Mouse (Mus musculus) megakaryocyte progenitor cell, adult 5-6 weeks (primary cell): ENCODE data around the gene Dnajc2. TPM values are rescaled to one million over a fixed set of nuclear protein-coding genes. Genes with fewer than 3 reads are reported as not detected.
A peak's percentile ranks its signal among the peaks of the same experiment; 100 is the strongest.
"Not testable (repeated sequence)": the region's sequence is repeated elsewhere in the genome, so short reads cannot be mapped to it uniquely, and the experiment has no call there.

Source experiments
- ATAC-seq: replicated peaks from 2 replicates; pipeline ENCODE4 v1.8.0; 2016; ENCODE audit warnings: mild to moderate bottlenecking, moderate TSS enrichment, inconsistent platforms; ENCODE audit not compliant: poor library complexity
- total RNA-seq, 2 experiments: library from RNA; stranded (forward) in 1 of 2; stranded (reverse) in 1 of 2; fragments of 157-497, 149-512 nt in 1 of 2; fragments of 200-1000 nt in 1 of 2; gene quantifications; 2 replicates each; pipeline versions ENCODE4 v1.2.3 to v1.2.4; 2015 to 2017

The Dnajc2 gene
- total RNA-seq, 2 experiments from 2014 or later, result 148 to 185 TPM

DNA sequence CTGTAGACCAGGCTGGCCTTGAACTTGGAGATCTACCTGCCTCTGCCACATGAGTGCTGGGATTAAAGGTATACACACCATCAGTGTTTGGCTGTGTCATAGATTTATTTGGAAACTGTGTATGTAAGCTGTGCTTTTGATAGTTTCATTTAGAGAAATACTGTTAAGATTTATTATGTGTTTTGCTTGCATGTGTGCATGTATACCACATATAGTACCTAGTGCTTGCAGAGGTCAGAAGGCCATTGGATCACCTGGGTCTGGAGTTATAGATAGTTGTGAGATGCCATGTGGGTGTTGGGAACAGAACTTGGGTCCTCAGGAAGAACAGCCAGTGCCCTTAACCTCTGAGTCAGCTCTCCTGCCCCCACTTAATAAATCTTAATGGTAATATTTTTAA is 40.4 kb downstream of the Dnajc2 start:
- ATAC-seq, result no peak

DNA sequence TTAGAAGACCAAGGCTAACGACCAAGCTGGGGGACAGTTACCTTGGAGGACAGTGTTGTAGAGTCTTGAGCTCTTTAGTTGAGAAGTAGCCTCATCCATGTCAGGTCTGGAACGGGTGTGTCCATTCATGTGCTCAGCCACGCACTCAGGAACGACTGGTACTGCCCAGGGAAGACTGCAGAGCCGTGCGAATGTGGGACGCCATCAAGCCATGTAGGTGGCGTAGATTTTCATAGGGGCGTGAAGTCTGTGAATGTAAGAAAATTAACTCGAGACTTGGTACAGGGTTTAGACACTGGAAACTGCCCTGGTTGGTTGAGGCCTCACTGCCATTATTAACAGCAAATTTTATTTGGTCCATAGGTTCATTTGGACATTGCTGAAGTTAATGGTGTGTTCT is 41.4 kb downstream of the Dnajc2 start:
- ATAC-seq, result no peak

DNA sequence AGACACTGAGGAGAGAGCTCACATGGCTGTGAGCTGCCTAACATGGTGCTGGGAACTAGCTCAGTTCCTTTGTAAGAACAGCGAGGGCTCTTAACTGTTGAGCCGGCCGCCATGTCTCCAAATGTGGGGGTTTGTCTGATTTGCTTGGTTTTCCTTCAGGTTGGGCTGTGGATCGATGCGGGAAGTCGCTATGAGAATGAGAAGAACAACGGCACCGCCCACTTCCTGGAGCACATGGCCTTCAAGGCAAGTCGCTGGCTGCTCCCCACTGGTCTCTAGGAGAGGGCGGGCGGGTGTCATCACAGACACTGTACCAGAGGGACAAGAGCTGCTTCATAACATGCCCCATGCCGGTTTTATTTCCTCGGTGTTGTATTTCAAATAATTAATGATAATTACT is 45.2 kb downstream of the Dnajc2 start:
- no peak for ATAC-seq

DNA sequence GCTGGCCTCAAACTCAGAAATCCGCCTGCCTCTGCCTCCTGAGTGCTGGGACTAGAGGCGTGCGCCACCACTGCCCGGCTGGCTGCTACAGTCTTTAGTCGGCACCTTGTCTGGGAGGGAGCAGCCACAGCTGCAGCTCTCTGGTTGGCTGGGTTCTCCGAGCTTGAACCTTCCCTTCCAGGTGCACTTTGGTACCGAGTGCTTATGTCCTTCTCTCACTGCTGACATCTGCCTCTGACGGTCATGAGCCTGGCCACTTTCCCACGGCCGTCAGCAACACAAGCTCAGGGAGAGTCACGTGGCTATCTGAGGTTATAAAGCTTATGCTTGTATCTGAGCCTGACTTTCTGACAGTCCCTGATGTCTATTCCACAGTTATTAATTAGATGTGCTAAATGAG is 45.9 kb downstream of the Dnajc2 start:
- no peak for ATAC-seq

DNA sequence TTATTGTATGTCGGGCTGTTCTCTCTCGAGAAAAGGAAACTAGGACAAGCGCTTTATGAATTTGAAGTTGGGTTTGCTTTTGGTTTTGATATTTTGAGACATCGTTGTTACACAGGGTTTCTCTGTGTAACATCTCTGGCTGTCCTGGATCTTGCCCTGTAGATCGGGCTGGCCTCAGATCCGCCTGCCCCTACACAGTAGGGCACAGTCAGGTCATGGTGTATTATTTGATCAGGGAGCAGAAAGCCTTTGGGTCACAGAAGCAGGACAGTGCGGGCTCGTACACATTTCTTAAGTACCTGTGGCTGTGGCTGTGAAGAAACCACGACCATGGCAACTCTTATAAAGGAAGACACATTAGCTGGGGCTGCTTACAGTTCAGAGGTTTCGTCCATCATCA is 47.4 kb downstream of the Dnajc2 start:
- ATAC-seq, result 0 out of 2 replicates have a peak, but pooled peaks have one; percentile 0

DNA sequence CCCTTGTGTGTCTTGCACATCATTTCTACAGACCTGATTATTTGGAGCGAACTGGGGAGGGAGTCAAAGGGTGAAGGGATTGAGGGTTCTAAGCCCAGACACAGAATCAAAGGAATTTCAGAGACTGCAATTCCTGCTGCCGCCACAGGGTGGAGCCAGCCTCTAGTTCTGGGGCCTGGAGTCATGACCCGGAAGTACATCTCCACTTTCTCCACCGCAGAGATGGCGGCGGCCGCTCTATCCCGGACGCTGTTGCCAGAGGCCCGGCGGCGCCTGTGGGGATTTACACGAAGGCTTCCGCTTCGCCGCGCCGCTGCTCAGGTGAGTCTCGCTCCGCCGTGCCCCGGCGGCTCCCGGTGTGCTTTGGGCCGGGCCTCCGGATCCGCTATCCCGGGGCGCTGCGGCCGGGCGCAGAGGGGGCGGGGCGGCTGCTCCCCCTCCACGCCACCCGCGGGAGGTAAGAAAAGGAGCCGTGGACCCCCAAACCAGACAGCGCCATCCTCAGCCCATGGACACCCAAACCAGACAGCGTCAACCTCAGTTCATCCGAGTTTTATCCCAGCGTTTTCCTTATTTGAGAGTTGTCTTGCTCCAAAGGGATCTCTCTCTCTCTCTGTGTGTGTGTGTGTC is 48.0 kb downstream of the Dnajc2 start, which contains the start of gene Pmpcb:
TSS of gene Pmpcb (plus strand) at position 186 of the 630 bp plus-strand sequence.
- peak; percentile 92 for ATAC-seq

DNA sequence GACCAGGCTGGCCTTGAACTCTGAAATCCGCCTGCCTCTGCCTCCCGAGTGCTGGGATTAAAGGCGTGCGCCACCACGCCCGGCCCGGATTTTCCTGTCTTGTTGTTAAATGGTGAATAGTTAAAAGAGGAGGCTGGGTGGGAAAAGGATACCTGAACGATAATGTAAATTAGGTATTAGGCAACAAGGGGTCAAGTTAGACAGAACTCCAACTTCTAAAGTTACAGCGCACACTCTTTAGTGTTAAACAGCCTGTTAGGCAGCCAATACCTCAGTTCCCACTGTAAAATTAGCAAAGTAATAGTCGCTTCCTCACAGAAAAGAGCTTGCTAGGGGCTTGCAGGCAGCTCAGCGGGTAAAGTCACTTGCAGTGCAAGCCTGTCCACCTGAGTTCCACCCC is 49.0 kb downstream of the Dnajc2 start:
- ATAC-seq, result no peak

DNA sequence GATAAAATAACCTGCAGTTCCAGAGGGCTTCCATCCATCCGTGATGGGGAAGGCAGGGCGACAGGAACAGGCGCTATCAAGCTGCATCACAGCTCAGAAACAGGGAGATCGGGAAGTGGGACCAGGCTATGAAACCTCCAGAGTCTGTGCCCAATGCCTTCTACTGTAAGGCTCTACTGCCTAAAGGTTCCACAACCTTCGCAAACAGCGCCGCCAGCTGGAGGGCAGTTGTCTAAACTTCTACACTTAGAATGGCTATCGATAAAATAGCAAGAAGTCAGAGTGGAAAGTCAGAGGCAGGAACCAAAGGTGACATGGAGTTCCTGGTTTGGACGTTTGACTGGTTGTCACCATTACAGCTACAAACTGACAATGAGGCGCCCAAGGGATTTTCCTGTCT is 49.5 kb downstream of the Dnajc2 start:
- ATAC-seq, result peak; percentile 78

DNA sequence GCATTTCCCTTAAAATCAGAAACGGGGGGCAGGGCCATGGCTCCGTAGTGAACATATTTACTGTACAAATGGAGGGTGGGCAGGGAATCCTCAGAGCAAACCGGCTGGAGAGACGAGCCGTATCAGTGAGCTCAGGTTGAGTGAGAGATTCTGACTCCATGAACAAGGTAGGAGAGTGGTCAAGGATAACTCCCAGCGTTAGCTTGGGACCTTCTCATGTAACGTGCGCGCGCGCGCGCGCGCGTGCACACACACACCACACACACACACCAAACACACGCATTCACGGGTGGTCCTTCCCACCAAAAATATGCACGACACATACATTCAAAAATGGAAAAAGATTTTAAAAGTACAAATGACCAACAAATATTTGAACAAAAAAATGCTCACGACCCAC is 50.0 kb downstream of the Dnajc2 start:
- no peak for ATAC-seq

DNA sequence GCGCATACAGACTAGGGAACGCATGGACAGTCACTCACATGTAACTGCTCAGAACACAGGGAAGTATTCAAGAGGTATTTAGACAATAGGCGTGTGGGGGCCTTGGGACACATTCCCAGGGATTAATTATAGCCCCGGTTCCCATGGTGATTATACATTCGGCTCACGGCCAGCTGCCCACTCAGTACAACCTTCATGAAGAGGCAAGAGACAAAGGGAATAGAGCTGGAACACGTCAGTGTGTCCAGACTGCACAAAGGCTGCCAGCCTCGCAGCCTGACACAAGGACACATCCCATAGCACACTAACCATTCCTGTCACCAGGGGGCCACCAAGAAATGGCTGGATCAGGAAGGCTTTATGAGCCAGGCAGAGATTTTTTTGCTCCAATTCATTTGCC is 52.1 kb downstream of the Dnajc2 start:
- ATAC-seq, result no peak

DNA sequence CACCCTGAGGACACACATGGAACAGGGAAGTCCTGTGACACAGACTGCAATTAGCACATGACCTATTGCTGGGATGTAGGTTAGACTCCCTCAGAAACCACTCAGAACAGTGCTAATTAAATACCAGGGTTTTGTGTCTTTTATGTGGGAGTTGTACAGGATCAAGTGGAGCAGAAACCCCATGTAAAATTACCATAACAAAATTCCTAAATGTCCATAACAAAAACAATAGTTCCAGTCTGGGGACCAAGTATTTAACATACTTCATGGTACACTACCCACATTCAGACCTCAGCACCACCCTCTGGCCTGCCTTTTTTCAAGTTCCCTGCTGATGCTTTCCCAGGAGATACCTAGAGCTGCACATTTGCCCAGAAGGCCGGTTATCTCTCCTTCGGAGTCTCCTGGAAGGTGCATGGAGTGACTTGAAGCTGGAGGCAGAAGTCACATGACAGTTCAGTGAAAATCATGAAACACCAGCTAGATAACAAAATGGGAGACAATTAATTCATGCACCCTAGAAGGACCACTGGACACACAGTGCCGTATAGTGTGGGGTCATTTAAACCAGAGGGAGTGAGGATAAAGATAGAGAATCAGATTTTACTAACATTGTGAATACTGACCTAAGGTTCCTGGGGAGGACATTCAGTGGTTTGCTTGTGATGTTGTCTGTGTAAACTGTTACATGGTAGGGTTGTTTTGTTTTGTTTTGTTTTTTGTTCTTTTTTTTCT is 52.7 kb downstream of the Dnajc2 start:
- no peak for ATAC-seq

DNA sequence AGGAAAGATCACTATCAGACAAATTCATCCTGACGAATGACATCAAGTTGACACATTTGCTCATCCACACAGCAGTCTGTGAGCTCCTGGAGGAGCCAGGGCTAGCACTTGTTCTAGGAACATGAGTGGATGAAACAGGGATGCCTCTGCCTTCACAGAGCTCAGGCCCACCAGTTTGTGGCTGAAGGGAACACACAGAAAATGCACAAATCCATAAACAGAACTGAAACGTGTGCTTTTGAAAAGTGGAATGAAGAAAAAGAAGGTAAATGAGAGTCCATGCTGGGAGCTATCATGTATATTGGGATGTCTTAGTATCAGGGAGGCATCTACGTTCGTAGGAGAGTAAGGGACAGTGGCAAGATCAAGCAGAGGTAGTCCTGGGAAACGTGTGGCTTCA is 55.9 kb downstream of the Dnajc2 start:
- no peak for ATAC-seq

DNA sequence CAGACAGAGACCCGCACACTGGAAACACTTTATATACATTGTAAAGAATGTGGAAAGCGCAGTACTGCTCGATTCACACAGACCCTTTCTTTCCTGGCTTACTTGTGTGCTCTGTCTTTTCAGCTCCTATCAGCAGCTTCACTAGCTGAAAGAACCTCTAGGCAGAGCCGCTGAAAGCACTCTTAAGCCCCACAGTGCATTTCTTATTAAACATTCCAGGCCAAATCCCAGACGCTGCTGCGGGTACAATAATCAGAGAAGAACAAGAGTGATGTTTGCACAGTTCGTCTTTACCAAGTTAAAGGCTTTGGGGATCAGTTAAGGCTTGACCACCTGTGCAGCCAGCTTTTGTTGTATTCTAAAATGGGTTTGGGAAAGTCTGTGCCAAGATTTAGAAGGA is 60.2 kb downstream of the Dnajc2 start:
- ATAC-seq, result no peak

DNA sequence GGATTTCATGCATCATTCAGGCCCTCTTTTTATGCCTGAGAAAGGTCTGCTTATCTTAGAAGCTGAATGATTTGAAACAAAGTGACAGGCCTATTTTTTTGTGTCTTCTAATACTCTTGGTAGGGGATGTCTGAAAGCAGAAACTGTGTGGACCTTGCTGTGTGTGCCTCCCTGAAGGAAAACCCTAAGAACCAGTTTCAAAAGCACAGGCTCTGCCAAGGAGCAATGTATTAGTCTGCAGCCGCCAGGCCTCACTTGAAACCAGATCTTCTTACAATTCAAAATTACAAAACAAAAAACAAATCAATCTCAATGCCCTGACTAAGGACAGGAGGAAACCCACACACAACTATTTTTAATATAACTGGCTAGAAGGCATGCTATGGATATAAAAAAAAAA is 60.6 kb downstream of the Dnajc2 start:
- no peak for ATAC-seq

DNA sequence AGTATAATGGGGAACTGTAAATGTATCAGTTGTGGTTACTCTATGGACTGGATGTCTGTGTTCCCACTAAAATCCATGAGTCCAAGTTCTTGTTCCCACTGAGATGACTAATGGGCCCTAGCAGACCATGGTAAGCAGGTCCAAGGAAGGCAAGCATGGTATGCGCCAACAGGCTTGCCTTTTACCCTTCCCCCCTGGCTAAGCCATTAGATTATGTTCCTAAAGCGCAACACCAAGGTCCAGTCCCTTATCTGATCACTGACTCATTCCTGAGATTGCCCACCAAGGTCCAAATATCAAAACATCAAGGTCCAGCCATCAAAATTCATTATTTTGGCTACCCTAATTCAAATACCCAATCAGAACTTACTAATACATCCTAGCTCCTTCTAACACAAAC is 65.8 kb downstream of the Dnajc2 start:
- ATAC-seq, result no peak

DNA sequence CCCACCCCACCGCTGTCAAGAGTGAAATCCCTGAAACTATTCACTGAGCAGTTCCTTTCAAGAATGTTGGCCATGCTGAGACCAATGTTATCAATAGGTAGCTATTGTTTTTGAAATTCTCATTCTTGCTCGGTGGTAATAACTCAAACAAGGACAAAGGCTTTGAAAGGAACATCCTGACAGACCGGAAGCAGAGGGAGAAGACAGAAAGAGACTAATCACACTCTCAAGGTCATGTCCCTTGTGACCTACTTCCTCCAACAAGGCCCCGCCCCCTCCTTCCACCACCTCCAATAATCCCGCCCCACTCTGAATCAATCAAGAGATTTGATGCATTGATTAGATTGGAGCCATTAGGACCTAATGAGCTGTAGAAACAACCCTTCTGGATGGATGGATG is 66.5 kb downstream of the Dnajc2 start:
- ATAC-seq, result no peak

DNA sequence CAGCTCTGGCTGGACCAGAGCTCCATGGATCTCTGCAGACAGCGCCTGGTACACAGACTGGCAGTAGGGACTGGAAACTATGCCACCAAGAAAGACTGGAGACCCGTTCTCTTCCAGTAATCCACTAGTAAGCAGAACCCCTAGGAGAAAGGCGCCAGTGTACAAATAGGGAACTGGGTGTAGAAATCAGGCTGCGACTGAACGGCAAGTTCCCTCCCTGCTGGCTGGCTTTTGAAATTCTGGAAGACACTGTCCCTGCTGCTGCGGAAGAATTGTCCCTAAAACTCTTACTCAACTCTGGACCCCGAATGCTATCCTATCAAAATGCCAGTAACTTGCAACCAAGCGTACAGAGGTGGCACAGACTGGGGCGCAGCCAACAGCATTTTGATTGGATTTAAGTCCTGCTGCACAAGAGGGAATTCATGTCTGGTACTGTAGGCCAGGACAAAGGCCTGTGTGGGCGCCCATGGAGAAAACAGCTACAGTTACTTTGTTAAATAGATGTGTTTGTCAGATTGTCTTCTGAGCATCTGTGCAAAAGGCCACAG is 67.8 kb downstream of the Dnajc2 start:
- ATAC-seq, result peak; percentile 76

DNA sequence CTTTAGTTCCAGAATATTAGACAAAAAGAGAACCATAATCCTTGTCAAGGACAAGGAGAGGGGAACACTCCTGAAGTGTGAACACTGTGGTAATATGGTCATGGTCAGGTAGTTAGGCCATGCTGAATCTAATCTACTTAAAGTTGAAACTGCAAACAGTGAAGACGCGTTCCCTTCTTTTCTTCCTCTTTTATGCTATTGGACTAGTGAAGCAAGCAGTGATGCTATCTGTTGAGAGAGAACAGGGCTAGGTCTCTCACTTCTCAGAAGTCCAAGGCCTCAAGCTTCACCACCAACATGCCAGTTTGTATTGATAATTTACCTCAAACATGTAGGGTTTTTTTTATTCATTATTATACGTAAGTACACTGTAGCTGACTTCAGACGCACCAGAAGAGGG is 70.6 kb downstream of the Dnajc2 start:
- ATAC-seq, result peak; percentile 38

DNA sequence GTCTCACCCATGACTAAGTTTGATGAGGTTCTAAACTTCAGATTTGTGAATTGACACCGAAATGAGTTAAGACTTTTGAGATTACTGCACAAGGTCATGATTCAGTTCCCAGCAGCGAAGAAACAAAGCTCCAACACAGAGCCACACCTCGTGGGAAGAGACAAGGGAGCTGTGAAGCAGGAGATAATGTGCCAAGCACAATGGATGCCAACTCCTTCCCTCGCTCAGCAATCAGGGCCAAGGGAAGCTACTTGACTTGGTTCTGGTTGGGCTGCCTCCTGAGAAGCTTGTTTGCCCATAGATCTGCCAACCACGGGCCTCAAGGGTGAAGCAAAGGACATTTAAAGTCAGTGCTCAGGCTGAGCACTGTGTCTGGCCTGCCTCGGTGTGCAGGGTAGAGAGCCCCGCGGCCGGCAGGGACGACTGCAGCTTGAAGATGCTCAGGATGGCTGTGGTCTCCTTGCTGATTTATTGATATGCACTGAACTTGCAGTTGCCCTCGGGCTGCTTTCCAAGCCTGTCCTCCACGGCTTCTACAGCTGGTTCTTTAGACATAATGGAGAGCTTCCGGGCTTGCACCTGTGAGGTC is 72.8 kb downstream of the Dnajc2 start:
- no peak for ATAC-seq

DNA sequence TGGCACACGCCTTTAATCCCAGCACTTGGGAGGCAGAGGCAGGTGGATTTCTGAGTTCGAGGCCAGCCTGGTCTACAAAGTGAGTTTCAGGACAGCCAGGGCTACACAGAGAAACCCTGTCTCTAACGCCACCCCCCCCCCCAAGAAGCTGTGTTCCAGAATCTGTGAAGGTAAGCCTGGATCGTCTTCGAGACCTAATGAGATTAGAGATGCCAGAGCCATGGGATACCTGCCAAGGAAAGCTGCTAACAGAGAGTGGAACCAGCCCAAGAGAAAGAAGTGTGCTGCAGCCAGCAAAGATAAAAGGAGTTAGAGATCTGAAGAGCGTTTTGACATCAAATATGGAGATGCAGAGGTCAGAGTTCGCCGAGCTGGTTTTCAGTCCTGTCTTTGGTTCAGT is 77.0 kb downstream of the Dnajc2 start:
- ATAC-seq, result not testable (repeated sequence)
